Mouse (Mus musculus) CH12.LX (cell line): ENCODE measurements around the gene Zmat1. TPM values are rescaled to one million over a fixed set of nuclear protein-coding genes. Genes with fewer than 3 reads are reported as not detected.

Experiments used
- DNase-seq: peaks from one replicate; pipeline ENCODE4 v3.0.0-alpha.2; 2013; ENCODE audit errors: extremely low read depth
- H3K27ac ChIP-seq: 2 replicates; pipeline ENCODE4 v1.5.1; 2012; ENCODE audit warnings: low read depth, mild to moderate bottlenecking, control low read depth, moderate library complexity; ENCODE audit not compliant: insufficient read depth
- H3K27me3 ChIP-seq: replicated peaks from 2 replicates; pipeline ENCODE3; 2012; ENCODE audit warnings: inconsistent platforms
- H3K36me3 ChIP-seq, 2 experiments: replicated peaks in 1 of 2; 2 replicates each; pipeline versions ENCODE3 to v1.6.1; 2012; ENCODE audit warnings: inconsistent platforms in 1 of 2, low read length in 1 of 2, mild to moderate bottlenecking in 1 of 2, mixed read lengths in 1 of 2, moderate library complexity in 1 of 2; ENCODE audit not compliant: control insufficient read depth in 1 of 2, insufficient read depth in 1 of 2
- H3K4me1 ChIP-seq, 2 experiments: 2 replicates each; pipeline ENCODE4 v1.6.1; 2012; ENCODE audit warnings: inconsistent platforms in 1 of 2, moderate library complexity in 1 of 2; ENCODE audit not compliant: insufficient read depth in 2 of 2, control insufficient read depth in 1 of 2
- H3K4me2 ChIP-seq: 2 replicates; pipeline ENCODE4 v1.6.1; 2012; ENCODE audit warnings: low read depth, mild to moderate bottlenecking, control low read depth; ENCODE audit not compliant: poor library complexity, insufficient read depth, severe bottlenecking
- H3K4me3 ChIP-seq, 3 experiments: fragments of 150-350 bp in 1 of 3; sonication (generic) in 1 of 3; replicated peaks in 1 of 3; 2 replicates each; pipeline versions ENCODE3 to v1.5.1; 2011 to 2012; ENCODE audit warnings: low read depth in 2 of 3, low read length in 2 of 3, mild to moderate bottlenecking in 2 of 3, moderate library complexity in 2 of 3, control low read depth in 1 of 3, improper control_type of control experiment in 1 of 3, inconsistent platforms in 1 of 3, mixed read lengths in 1 of 3; ENCODE audit not compliant: poor library complexity in 1 of 3
- H3K79me2 ChIP-seq: replicated peaks from 2 replicates; pipeline ENCODE4 v1.6.1; 2012; ENCODE audit warnings: mild to moderate bottlenecking, moderate library complexity; ENCODE audit not compliant: control insufficient read depth, poor library complexity, insufficient read depth, severe bottlenecking; ENCODE audit errors: extremely low read depth
- H3K9ac ChIP-seq: 2 replicates; pipeline ENCODE4 v1.6.1; 2012; ENCODE audit warnings: low read depth, mild to moderate bottlenecking, control low read depth, moderate library complexity; ENCODE audit not compliant: insufficient read depth
- H3K9me3 ChIP-seq: replicated peaks from 2 replicates; pipeline ENCODE3; 2012; ENCODE audit warnings: low read length, inconsistent platforms, mixed read lengths
- EP300 ChIP-seq: IDR thresholded peaks from 2 replicates; pipeline ENCODE4 v1.6.1; 2011; ENCODE audit warnings: low read length, improper control_type of control experiment
- MAZ ChIP-seq: IDR thresholded peaks from 2 replicates; pipeline ENCODE4 v1.6.1; 2012; ENCODE audit warnings: low read depth, mild to moderate bottlenecking, inconsistent platforms, low read length, improper control_type of control experiment, moderate library complexity
- SIN3A ChIP-seq: IDR thresholded peaks from 2 replicates; pipeline ENCODE4 v1.6.1; 2012; ENCODE audit warnings: low read length, improper control_type of control experiment, inconsistent platforms
- SMC3 ChIP-seq: IDR thresholded peaks from 2 replicates; pipeline ENCODE4 v1.6.1; 2011; ENCODE audit warnings: low read depth, low read length, improper control_type of control experiment
- TBP ChIP-seq: conservative IDR thresholded peaks from 2 replicates; pipeline ENCODE4 v1.6.1; 2011; ENCODE audit warnings: low read depth, low read length, improper control_type of control experiment
- TCF12 ChIP-seq: IDR thresholded peaks from 2 replicates; pipeline ENCODE4 v1.6.1; 2014; ENCODE audit warnings: low read depth, mild to moderate bottlenecking, inconsistent platforms, low read length, improper control_type of control experiment
- dilution Hi-C: fragments of 300-500 bp; cut with MboI; formaldehyde crosslinking; loops from 2 replicates; pipeline ENCODE4 v1.14.3; 2020; ENCODE audit warnings: low sequenced_read_pairs; ENCODE audit not compliant: extremely low pct_unique_long_range_greater_than_20kb, extremely low pct_ligation_motif_present
- in situ Hi-C: fragments of 300-500 bp; cut with MboI; formaldehyde crosslinking; loops from 3 replicates; pipeline ENCODE4 v1.14.3; 2019; ENCODE audit warnings: low sequenced_read_pairs, low pct_ligation_motif_present, low pct_unique_long_range_greater_than_20kb, mixed read lengths
- polyA plus RNA-seq: library from polyadenylated mRNA; unstranded; fragments of >175 nt; gene quantifications from 2 replicates; pipeline ENCODE4 v1.2.1, GENCODE M21; 2012; ENCODE audit warnings: low read depth; ENCODE audit not compliant: insufficient read length
- total RNA-seq, 2 experiments: library from RNA; depleted of rRNA; stranded (reverse); fragments of 300-350 nt in 1 of 2; fragments of >200 nt in 1 of 2; gene quantifications; 2 replicates each; pipeline ENCODE4 v1.2.3; 2012 to 2014

Gene Zmat1
- total and polyA plus RNA-seq, 3 experiments, result 0.68 to 4.1 (median 0.93) TPM

DNA sequence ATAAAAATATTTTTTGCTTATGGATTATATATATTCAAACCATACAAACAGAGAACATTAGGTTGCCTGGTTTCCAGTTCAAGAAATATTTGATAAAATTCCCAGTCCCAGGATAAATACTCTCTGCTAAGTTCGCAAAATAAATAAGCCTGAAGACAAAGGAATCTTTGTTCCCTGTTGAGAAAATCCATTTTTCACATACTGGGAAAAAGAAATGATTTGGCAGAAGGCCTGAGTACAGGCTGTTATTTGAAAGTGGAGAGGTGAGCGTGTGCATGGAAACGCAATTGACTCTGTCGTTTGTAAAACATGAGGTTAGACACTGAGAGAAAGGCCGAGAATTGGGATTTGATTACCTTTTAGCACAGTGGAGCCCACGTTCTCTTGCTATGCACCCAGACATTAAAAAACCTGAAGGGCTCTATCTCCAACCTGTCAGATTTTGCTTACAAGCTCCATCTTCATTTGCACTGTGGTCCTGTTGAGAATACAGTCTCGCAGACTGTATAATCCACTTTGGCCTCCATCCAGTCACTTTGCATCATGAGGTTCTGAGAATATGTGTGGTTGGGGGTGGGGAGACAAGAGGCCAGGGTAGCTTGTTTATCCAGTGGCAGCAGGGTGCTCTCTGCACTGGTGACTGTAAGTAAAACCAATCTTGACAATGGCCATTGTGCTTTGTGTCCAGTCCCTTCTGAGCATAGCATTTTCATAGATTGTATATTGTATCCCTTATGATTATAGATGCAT is 85.2 kb downstream of the Zmat1 start:
- Histone ChIP-seq H3K27ac (no peak overlapping the region), H3K4me1 (no peaks in the 10 kb centered on the region), H3K36me3 (no peaks in the 10 kb centered on the region), H3K9ac (no peak overlapping the region), H3K4me2 (no peak overlapping the region), H3K4me3 (no peak overlapping the region), H3K27me3 (no peaks in the 10 kb centered on the region), H3K9me3 (no peaks in the 10 kb centered on the region), H3K79me2 (no peaks in the 10 kb centered on the region)
- TF ChIP-seq TBP (no peak), SIN3A (no peak), TCF12 (no peak), EP300 (no peak), MAZ (no peak), SMC3 (no peak)
- in situ Hi-C loops, result loop anchor here (10.0 to 25.0 kb wide), 2 partner anchors 199 to 287 kb away; no protein-coding TSS in a partner anchor
- dilution Hi-C loops, result no loop called here
- no peak for DNase-seq

Other genes starting within 250 kb of the Zmat1 start
- gene Armcx2, start 200.0 kb downstream of the Zmat1 start, total RNA-seq (2012; rRNA removed), result 12.6 and 15.3 TPM in 2 replicates
- gene Armcx2, start 200.0 kb downstream of the Zmat1 start, total RNA-seq (2014; rRNA removed), result 18.8 and 20.5 TPM in 2 replicates
- 17.3 and 19.6 TPM in 2 replicates for gene Armcx2, start 200.0 kb downstream of the Zmat1 start, polyA plus RNA-seq
- gene Nxf2, start 44.5 kb downstream of the Zmat1 start, total RNA-seq (2012; rRNA removed), result not detected in 2 replicates
- gene Nxf2, start 44.5 kb downstream of the Zmat1 start, total RNA-seq (2014; rRNA removed), result not detected in 2 replicates
- gene Nxf2, start 44.5 kb downstream of the Zmat1 start, polyA plus RNA-seq, result not detected in 2 replicates
- 0.04 and 0.25 TPM in 2 replicates for gene Gm15023, start 168.4 kb upstream of the Zmat1 start, total RNA-seq (2012; rRNA removed)
- gene Gm15023, start 168.4 kb upstream of the Zmat1 start, total RNA-seq (2014; rRNA removed), result 1.6 and 2.2 TPM in 2 replicates
- 1.2 TPM in 1 of 2 replicates, not detected in the other for gene Gm15023, start 168.4 kb upstream of the Zmat1 start, polyA plus RNA-seq
- not detected in 2 replicates for gene Tceal6, start 201.5 kb upstream of the Zmat1 start, total RNA-seq (2012; rRNA removed)
- not detected in 2 replicates for gene Tceal6, start 201.5 kb upstream of the Zmat1 start, total RNA-seq (2014; rRNA removed)
- gene Tceal6, start 201.5 kb upstream of the Zmat1 start, polyA plus RNA-seq, result not detected in 2 replicates